Mouse (Mus musculus): ENCODE measurements around the gene Ncf1.

- TF ChIP-seq CTCF (conservative IDR thresholded peaks at IDR 0.05; ENCODE audit: low read length) = no peak
- no peak for TF ChIP-seq NANOG (IDR thresholded peaks at IDR 0.05; ENCODE audit: borderline replicate concordance, low read length)
- TF ChIP-seq POU5F1 (IDR thresholded peaks at IDR 0.05; ENCODE audit: borderline replicate concordance, low read length) = no peak
These were observed 41.1 kb upstream of the Ncf1 start for GRCm38 (mm10) chr5:134270566-134270965.
